Mouse (Mus musculus) embryonic fibroblast, embryonic 13.5 days (primary cell): ENCODE data around the gene Tmem233.

Experiments
- CTCF ChIP-seq: IDR thresholded peaks from 2 replicates; pipeline ENCODE4 v1.5.1; 2011; ENCODE audit warnings: mild to moderate bottlenecking, control low read depth, low read length, moderate library complexity, borderline replicate concordance; ENCODE audit not compliant: insufficient read depth
- POLR2A ChIP-seq: IDR thresholded peaks from 2 replicates; pipeline ENCODE4 v1.6.1; 2011; ENCODE audit warnings: low read depth, mild to moderate bottlenecking, control low read depth, low read length, moderate library complexity

DNA sequence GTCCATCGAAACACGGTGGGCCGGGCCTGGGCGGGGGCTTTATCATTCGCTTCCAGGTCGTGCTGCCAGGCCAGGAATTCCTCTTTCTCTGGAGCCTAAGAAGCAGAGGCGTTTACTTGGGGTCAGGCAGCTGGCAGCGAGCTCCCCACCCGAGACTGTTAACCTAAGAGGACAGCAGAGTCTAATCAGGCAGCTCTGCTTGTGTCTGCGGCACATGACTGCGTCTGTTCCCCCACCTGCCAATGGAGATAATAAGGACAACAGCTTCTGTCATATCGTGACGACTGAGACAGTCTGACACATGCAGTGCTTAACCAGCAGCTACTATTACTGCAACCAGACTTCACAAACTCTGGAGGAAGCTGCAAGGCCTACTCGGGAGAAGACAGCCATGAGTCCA, 61.5 kb downstream of the Tmem233 start:
- no peak for TF ChIP-seq CTCF
- TF ChIP-seq POLR2A = no peak
